Mouse (Mus musculus) heart, postnatal 25 days (tissue): ENCODE results near the gene Gm29776. TPM values are rescaled to one million over a fixed set of nuclear protein-coding genes. Genes with fewer than 3 reads are reported as not detected.
A peak's percentile ranks its signal among the peaks of the same experiment; 100 is the strongest.

ENCODE experiments used
- DNase-seq: peaks from one replicate; pipeline ENCODE4 v3.0.0; 2022; ENCODE audit warnings: low spot score
- intact Hi-C: fragments of 180-260 bp; cut with DNase I; formaldehyde crosslinking; loops from one replicate; pipeline ENCODE4 v1.15.1; 2025
- microRNA-seq: library from miRNA; unstranded; fragments of <30 nt; microRNA quantifications from one replicate; pipeline ENCODE4 v1.2.0, GENCODE M21; 2022
- total RNA-seq, 2 experiments: library from RNA; stranded (reverse); gene quantifications; 2 replicates each; pipeline ENCODE4 v1.2.3; 2021

Gm29776 gene
- total RNA-seq, 2 experiments from 2014 or later: not detected

DNA sequence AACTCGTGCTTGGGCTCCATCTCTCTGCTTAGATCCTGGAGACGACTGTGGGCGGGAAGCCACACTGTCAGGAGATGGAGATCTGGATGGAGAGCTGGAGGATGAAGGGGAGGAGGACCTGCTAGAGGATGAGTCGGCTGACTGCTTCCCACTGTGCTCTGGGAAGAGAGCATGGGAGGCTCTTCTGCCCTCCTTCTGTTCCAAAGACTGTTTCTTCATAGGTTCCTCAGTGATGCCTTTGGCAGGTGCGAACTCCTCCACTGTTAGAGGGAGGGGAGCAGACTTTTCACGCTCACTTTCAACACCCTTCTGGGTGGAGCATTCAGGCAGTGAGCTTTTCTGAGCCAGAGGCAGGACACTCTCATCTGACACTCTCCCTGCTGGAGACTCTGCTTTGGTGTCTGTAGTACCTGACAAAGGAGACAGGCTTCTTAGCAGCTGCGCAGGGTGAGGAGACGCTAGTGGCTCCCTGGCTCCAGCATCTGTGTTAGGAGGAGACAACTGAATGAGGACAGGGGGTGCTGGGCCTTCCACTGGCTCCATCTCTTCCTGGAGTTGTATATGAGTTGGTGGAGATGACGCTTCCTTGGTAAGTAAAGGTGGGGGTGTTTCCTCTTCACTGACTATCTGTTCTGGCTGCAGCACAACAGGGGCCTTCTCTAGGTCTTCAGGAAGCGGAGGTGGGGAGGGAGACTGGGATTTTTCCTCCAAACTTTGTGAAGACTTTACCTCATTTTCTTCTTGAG, 34.0 kb downstream of the Gm29776 start:
- intact Hi-C loops: no loop called here
- DNase-seq: no peak

DNA sequence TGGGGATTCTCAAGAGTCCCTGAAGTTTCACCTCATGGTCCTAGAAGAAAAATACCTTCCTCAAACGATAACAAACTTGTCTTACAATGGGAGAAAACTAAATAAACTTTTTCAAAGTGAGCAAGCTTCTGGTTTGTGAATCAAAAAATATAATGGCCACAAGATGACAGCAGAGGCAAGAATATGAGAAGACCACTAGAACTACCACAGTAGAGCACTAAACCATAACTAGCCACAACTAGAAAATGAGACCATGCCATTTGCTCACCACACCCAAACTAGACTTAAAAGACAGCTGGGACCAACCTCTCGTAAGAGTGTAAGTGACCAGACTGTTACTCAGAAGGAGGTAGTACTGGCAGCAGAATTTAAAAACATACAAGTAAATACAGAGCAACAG, 38.6 kb downstream of the Gm29776 start:
- DNase-seq: no peak

DNA sequence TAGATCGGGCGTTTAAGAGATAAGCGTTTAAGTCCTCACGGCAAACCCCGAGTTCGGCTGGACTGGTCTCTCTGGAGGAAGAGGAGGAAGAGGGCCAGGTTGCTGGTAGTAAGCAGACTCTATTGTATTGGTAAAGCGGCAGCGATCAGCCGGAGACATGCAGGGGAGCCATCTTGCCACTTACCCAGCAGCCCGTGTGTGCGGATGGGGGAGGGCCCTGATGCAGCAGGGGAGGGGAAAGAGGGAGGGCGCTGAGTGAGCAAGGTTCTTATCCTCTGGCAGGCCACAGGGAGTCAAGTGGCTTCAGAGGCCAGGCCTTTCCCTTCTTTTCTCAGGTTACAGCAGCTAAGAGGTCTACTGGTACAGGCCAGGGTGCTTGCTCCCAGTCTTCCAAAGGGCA, 45.1 kb downstream of the Gm29776 start:
- peak; percentile 75 for DNase-seq
- intact Hi-C loops: loop anchor here (5.0 kb wide), 1 partner anchor 34 kb away; the partner anchor contains the start of genes 1700123O20Rik and Acin1

More for the DNA sequence above, 38.6 kb downstream of the Gm29776 start:
- intact Hi-C loops: loop anchor here (2.0 kb wide), 1 partner anchor 41 kb away; no protein-coding TSS in a partner anchor

DNA sequence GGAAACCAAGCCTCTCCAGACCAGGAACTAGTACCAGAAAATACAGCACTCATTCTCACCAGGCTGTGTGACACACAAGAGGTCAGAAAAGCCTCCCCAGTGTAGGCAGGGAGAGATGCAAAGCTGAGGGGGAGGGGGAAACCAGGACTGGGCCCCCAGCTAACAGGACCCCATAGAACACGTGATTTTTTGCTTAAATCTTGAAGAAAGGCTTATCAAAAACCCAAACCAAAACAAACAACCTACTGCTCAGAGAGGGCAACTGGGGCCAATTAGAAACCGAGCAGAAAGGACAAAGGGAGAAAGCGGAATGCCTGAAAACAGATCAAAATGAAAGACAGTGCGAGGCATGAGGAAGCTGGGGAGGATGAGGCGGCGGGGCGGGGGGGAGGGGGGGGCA, 45.8 kb downstream of the Gm29776 start:
- DNase-seq: no peak
- intact Hi-C loops: loop anchor here (5.0 kb wide), 1 partner anchor 35 kb away; the partner anchor contains the start of genes 1700123O20Rik and Acin1

DNA sequence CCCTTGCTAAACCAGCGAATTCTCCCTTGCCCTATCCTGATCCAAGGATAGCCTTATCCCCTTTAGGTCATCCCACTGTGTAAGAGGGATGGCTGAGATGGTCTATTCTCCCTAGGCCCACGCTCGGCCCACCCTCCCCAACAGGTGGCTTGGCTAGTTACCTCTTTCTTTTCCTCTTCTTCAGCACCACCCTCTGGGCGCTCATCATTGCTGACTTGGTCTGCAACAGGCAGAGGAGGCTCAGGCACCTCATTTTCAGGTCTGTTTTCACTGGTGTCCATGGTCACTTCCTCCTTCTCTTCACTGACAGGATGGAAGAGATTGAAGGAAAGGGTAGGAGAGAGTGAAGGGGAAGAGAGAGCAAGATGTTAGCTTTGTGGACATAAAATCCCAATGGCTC, 47.1 kb downstream of the Gm29776 start:
- intact Hi-C loops: loop anchor here (2.0 to 5.0 kb wide), 2 partner anchors 36 to 49 kb away; partner anchors contain the start of genes 1700123O20Rik and Acin1
- no peak for DNase-seq

GRCm38 (mm10) chr14:54650621-54651454, 47.8 kb downstream of the Gm29776 start:
- DNase-seq: peak; percentile 53
- intact Hi-C loops: loop anchor here (2.0 to 5.0 kb wide), 2 partner anchors 36 to 50 kb away; partner anchors contain the start of genes 1700123O20Rik and Acin1

- no peak for DNase-seq
- intact Hi-C loops: loop anchor here (10.0 kb wide), 1 partner anchor 423 kb away; no protein-coding TSS in a partner anchor
Measured at GRCm38 (mm10) chr14:54647900-54648299, 50.7 kb downstream of the Gm29776 start.

GRCm38 (mm10) chr14:54646898-54647636, 51.6 kb downstream of the Gm29776 start:
- intact Hi-C loops: loop anchor here (10.0 kb wide), 1 partner anchor 422 kb away; no protein-coding TSS in a partner anchor
- DNase-seq: no peak

GRCm38 (mm10) chr14:54646455-54646854, 52.2 kb downstream of the Gm29776 start:
- no peak for DNase-seq
- intact Hi-C loops: loop anchor here (10.0 kb wide), 1 partner anchor 422 kb away; no protein-coding TSS in a partner anchor

- DNase-seq: no peak
- intact Hi-C loops: loop anchor here (10.0 kb wide), 1 partner anchor 419 kb away; no protein-coding TSS in a partner anchor
Measured at GRCm38 (mm10) chr14:54644294-54644693, 54.3 kb downstream of the Gm29776 start.

- intact Hi-C loops: loop anchor here (10.0 kb wide), 1 partner anchor 418 kb away; no protein-coding TSS in a partner anchor
- no peak for DNase-seq
Measured at GRCm38 (mm10) chr14:54643011-54643410, 55.6 kb downstream of the Gm29776 start.

Small RNA genes lying within 50 kb of the gene (microRNA-seq; reads per million reads assigned to microRNA genes)
- gene Mir6948: not detected

Other genes starting within 250 kb of the Gm29776 start
- gene Lrp10, start 234.7 kb downstream of the Gm29776 start, total RNA-seq: 10 to 100 TPM; 53.9 to 59.8 TPM
- not detected for gene Rem2, start 222.7 kb downstream of the Gm29776 start, total RNA-seq
- 10 to 100 TPM; 30.3 to 31.7 TPM for gene Prmt5, start 181.3 kb downstream of the Gm29776 start, total RNA-seq
- gene Haus4, start 144.2 kb downstream of the Gm29776 start, total RNA-seq: 1 to 10 TPM; 3.2 to 3.6 TPM
- gene Ajuba, start 121.3 kb downstream of the Gm29776 start, total RNA-seq: 1 to 10 TPM; 6.0 to 6.5 TPM
- gene 4931414P19Rik, start 92.8 kb downstream of the Gm29776 start, total RNA-seq: 1 to 10 TPM; 3.7 to 4.0 TPM
- gene Psmb5, start 80.8 kb downstream of the Gm29776 start, total RNA-seq: 100 to 1,000 TPM; 195 to 201 TPM
- gene Psmb11, start 77.4 kb downstream of the Gm29776 start, total RNA-seq: not detected
- gene Gm17606, start 57.9 kb downstream of the Gm29776 start, total RNA-seq: not detected
- gene Cdh24, start 57.5 kb downstream of the Gm29776 start, total RNA-seq: under 1 TPM; 0.31 to 0.39 TPM
- gene 1700123O20Rik, start 12.6 kb downstream of the Gm29776 start, total RNA-seq: 10 to 100 TPM; 15.5 to 16.0 TPM
- 10 to 100 TPM; 78.7 to 80.9 TPM for gene Acin1, start 11.9 kb downstream of the Gm29776 start, total RNA-seq
- gene Cebpe, start 13.3 kb upstream of the Gm29776 start, total RNA-seq: not detected
- gene Slc7a8, start 83.1 kb upstream of the Gm29776 start, total RNA-seq: 1 to 10 TPM; 2.4 to 2.8 TPM
- not detected for gene Rnf212b, start 115.3 kb upstream of the Gm29776 start, total RNA-seq
- gene Homez, start 172.1 kb upstream of the Gm29776 start, total RNA-seq: 1 to 10 TPM; 4.7 to 7.3 TPM
- 1 to 10 TPM; 3.0 to 3.6 TPM for gene Ppp1r3e, start 178.7 kb upstream of the Gm29776 start, total RNA-seq
- gene Bcl2l2, start 184.5 kb upstream of the Gm29776 start, total RNA-seq: 10 to 100 TPM; 39.7 to 40.3 TPM
- gene Gm20521, start 184.6 kb upstream of the Gm29776 start, total RNA-seq: 1 to 10 TPM; 4.5 to 6.8 TPM
- 10 to 100 TPM; 50.7 to 55.6 TPM for gene Pabpn1, start 193.7 kb upstream of the Gm29776 start, total RNA-seq
- 1 to 10 TPM; 2.7 to 3.1 TPM for gene Slc22a17, start 214.3 kb upstream of the Gm29776 start, total RNA-seq
- 1 to 10 TPM; 2.8 to 3.0 TPM for gene Efs, start 227.3 kb upstream of the Gm29776 start, total RNA-seq
- gene Il25, start 233.9 kb upstream of the Gm29776 start, total RNA-seq: not detected
- gene Cmtm5, start 237.4 kb upstream of the Gm29776 start, total RNA-seq: under 1 TPM; 0.29 to 0.36 TPM